Mouse (Mus musculus) testis, adult 2 months (tissue): ENCODE data around the gene Zp1. TPM values are rescaled to one million over a fixed set of nuclear protein-coding genes. Genes with fewer than 3 reads are reported as not detected.

Experiments
- H3K27ac ChIP-seq: fragments of 200-500 bp; 2 replicates; pipeline ENCODE4 v1.5.1; 2012; ENCODE audit warnings: low read depth, low read length; ENCODE audit not compliant: control insufficient read depth, insufficient read depth
- H3K27me3 ChIP-seq: fragments of 200-500 bp; 2 replicates; pipeline ENCODE4 v1.6.1; 2012; ENCODE audit warnings: mild to moderate bottlenecking, low read length, moderate library complexity; ENCODE audit not compliant: control insufficient read depth, insufficient read depth
- H3K36me3 ChIP-seq: fragments of 200-500 bp; 2 replicates; pipeline ENCODE4 v1.6.1; 2012; ENCODE audit warnings: mild to moderate bottlenecking, low read length; ENCODE audit not compliant: control insufficient read depth, insufficient read depth
- H3K4me1 ChIP-seq: fragments of 200-500 bp; 2 replicates; pipeline ENCODE4 v1.6.1; 2012; ENCODE audit warnings: low read length; ENCODE audit not compliant: control insufficient read depth, insufficient read depth
- H3K4me3 ChIP-seq: fragments of 200-500 bp; 2 replicates; pipeline ENCODE4 v1.5.1; 2012; ENCODE audit warnings: low read depth, mild to moderate bottlenecking, low read length, moderate library complexity, mixed read lengths; ENCODE audit not compliant: control insufficient read depth
- CTCF ChIP-seq: fragments of 200-500 bp; IDR thresholded peaks from 2 replicates; pipeline ENCODE4 v1.5.1; 2012; ENCODE audit warnings: low read depth, mild to moderate bottlenecking, inconsistent platforms, low read length, moderate library complexity; ENCODE audit not compliant: control insufficient read depth, insufficient read depth, insufficient replicate concordance
- POLR2A ChIP-seq: fragments of 200-500 bp; IDR thresholded peaks from 2 replicates; pipeline ENCODE4 v1.6.1; 2012; ENCODE audit warnings: low read depth, mild to moderate bottlenecking, inconsistent platforms, low read length, moderate library complexity; ENCODE audit not compliant: control insufficient read depth
- polyA plus RNA-seq: library from polyadenylated mRNA; depleted of rRNA; stranded (reverse); fragments of >200 nt; gene quantifications from 2 replicates; pipeline ENCODE4 v1.2.3, GENCODE M21; 2012

Zp1 gene
- polyA plus RNA-seq, 1 experiment: 0.15 TPM

DNA sequence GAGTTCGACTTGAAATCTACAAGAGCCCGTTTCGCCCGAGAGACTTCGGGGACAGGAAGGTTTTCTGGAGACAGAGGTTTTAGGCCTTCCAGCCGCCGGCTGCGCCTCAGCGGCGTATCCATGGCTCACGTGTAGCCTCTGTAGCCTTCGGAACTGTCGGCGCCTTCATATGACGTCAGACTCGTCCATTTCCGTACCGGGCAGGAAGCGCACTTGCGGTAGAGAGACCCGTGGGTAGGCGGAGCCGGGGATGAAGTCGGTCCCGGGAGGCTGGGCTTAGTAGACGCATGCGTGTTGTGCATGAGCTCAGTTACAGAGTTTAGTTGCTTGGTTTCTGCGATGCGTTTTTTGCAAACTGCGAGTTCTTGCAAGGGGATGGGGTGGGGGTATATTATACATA lies 28.7 kb upstream of the Zp1 start, which contains the start of gene Ccdc86:
TSS of gene Ccdc86 (minus strand) at position 155 of the 400 bp plus-strand sequence.
- TF ChIP-seq CTCF (no peak), POLR2A (peak; percentile 88)
- Histone ChIP-seq H3K27me3 (no peaks in the 10 kb centered on the region), H3K36me3 (no peaks in the 10 kb centered on the region), H3K4me3 (peak within 1 kb of the TSS; percentile 98), H3K27ac (peak within 1 kb of the TSS; percentile 77), H3K4me1 (peaks cover 5% of the 10 kb centered on the region)

DNA sequence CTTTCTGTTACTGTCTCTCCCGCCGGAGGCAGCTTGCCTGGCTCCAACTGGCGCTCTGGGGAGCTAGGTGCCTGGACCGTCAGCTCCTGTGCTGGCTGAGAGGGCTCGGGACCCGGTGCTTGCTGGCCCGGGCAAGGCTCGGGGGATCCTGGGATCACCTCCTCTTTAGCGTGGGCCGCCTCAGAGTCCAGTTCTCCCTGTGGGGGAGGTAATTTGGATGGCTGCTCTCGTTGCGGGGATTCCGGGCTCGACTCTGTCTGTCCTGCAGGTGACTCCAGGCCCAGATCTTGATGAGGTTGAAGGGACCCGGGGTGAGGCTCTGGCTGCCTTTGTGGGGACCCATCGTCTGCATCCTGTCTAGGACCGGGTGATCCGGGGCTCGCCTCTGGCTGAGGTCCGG lies 28.0 kb upstream of the Zp1 start:
- peaks cover 5% of the 10 kb centered on the region for H3K4me1 ChIP-seq
- H3K36me3 ChIP-seq: no peaks in the 10 kb centered on the region; the same call in 1 of the 2 replicates
- TF ChIP-seq POLR2A (no peak), CTCF (no peak)
- no peak overlapping the region for H3K27ac ChIP-seq
- H3K27me3 ChIP-seq: no peaks in the 10 kb centered on the region
- peak overlapping the region; percentile 98 for H3K4me3 ChIP-seq

GRCm38 (mm10) chr19:10947219-10947618 lies 26.8 kb upstream of the Zp1 start:
- peaks cover 5% of the 10 kb centered on the region for H3K4me1 ChIP-seq
- H3K27me3 ChIP-seq: no peaks in the 10 kb centered on the region
- peak overlapping the region; percentile 37; the same call in 1 of the 2 replicates for H3K27ac ChIP-seq
- no peaks in the 10 kb centered on the region; the same call in 1 of the 2 replicates for H3K36me3 ChIP-seq
- no peak for TF ChIP-seq POLR2A
- no peak for TF ChIP-seq CTCF
- peak overlapping the region; percentile 98 for H3K4me3 ChIP-seq

DNA sequence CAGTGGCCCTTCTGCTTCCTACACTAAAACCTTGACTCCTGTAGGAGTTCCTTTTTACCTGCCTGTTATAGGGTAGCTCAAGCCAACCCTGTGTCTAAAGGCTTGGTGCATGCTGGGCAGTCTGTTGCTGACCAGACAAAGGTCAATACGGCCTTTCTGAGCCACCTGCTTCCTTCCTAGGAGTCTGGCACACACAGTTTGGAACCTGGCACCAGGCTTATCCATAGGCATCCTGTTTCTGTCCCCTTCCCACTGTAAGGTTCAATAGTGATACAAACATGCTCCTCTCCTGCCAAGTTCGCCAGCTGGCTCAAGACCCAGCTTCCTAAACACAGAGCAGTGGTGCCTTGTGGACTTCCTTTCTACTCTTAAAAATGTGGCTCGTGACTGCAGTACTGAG lies 26.1 kb upstream of the Zp1 start:
- Histone ChIP-seq H3K4me1 (peaks cover 5% of the 10 kb centered on the region), H3K36me3 (no peaks in the 10 kb centered on the region; the same call in 1 of the 2 replicates), H3K27ac (no peak overlapping the region), H3K27me3 (no peaks in the 10 kb centered on the region), H3K4me3 (peak overlapping the region; percentile 98)
- TF ChIP-seq POLR2A (no peak), CTCF (no peak)

- TF ChIP-seq CTCF (no peak), POLR2A (no peak)
- peaks cover 16% of the 10 kb centered on the region for H3K4me1 ChIP-seq
- no peaks in the 10 kb centered on the region; the same call in 1 of the 2 replicates for H3K36me3 ChIP-seq
- H3K4me3 ChIP-seq: no peak overlapping the region
- no peak overlapping the region for H3K27ac ChIP-seq
- H3K27me3 ChIP-seq: no peaks in the 10 kb centered on the region
Observed at GRCm38 (mm10) chr19:10943955-10944354, 23.5 kb upstream of the Zp1 start.

GRCm38 (mm10) chr19:10940801-10941457 lies 20.5 kb upstream of the Zp1 start:
- peaks cover 11% of the 10 kb centered on the region for H3K4me1 ChIP-seq
- H3K27ac ChIP-seq: no peak overlapping the region
- no peaks in the 10 kb centered on the region for H3K27me3 ChIP-seq
- TF ChIP-seq CTCF (no peak), POLR2A (0 out of 2 replicates have a peak, but pooled peaks have one; percentile 3)
- H3K4me3 ChIP-seq: peak overlapping the region; percentile 67
- no peaks in the 10 kb centered on the region; the same call in 1 of the 2 replicates for H3K36me3 ChIP-seq

- TF ChIP-seq POLR2A (0 out of 2 replicates have a peak, but pooled peaks have one; percentile 6), CTCF (peak; percentile 81)
- H3K4me3 ChIP-seq: peak overlapping the region; percentile 67
- no peaks in the 10 kb centered on the region; the same call in 1 of the 2 replicates for H3K36me3 ChIP-seq
- peaks cover 11% of the 10 kb centered on the region for H3K4me1 ChIP-seq
- no peak overlapping the region for H3K27ac ChIP-seq
- no peaks in the 10 kb centered on the region for H3K27me3 ChIP-seq
Observed at GRCm38 (mm10) chr19:10940097-10940800, 19.8 kb upstream of the Zp1 start.
